Mouse (Mus musculus) spleen, postnatal 14 days (tissue): ENCODE data around the gene Igflr1.
A peak's percentile ranks its signal among the peaks of the same experiment; 100 is the strongest.

Source experiments
- DNase-seq, 2 experiments: peaks; one replicate each; pipeline ENCODE4 v3.0.0; 2021 to 2022; ENCODE audit warnings: low spot score in 2 of 2

Gene Igflr1

DNA sequence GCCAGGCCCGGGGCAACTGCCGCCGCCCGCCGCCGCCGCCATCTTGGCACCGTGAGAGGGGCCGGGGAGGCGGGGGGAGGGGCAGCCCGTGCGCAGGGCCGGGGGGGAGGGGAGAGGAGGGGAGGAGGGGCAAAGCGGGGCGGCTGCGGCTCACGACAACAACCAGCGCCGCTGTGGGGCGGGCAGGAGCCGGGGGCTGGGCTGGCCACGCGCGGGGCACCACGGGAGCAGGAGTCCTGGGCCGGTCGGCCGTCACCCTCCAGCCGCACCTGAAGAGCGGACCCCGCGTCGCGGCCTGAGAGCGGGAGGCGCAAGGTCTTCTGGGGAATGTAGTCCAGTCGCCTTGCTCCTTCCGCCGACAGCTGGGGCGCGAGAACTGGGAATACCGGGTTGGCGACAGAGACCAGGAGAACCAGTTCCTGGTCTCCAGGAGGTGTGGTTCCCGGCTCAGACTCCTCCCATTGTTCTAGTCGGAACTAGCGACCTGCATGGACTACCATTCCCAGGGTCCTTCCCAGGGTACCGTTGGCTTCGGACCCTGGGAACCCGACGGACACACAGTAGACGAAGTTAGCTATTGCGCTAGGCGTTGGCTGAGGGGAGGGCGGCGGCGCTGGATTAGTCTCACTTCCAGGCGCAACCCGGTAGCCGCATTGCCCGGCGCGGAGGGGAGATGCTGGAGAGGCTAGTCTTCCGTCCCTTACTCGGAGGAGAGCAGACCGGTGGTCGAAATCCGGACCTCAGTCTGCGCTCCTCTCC, 23.6 kb downstream of the Igflr1 start, which contains the start of gene Kmt2b:
Kmt2b (minus strand) TSS at position 51 of the 759 bp plus-strand sequence.
- DNase-seq: peak; percentile 90 to 92

DNA sequence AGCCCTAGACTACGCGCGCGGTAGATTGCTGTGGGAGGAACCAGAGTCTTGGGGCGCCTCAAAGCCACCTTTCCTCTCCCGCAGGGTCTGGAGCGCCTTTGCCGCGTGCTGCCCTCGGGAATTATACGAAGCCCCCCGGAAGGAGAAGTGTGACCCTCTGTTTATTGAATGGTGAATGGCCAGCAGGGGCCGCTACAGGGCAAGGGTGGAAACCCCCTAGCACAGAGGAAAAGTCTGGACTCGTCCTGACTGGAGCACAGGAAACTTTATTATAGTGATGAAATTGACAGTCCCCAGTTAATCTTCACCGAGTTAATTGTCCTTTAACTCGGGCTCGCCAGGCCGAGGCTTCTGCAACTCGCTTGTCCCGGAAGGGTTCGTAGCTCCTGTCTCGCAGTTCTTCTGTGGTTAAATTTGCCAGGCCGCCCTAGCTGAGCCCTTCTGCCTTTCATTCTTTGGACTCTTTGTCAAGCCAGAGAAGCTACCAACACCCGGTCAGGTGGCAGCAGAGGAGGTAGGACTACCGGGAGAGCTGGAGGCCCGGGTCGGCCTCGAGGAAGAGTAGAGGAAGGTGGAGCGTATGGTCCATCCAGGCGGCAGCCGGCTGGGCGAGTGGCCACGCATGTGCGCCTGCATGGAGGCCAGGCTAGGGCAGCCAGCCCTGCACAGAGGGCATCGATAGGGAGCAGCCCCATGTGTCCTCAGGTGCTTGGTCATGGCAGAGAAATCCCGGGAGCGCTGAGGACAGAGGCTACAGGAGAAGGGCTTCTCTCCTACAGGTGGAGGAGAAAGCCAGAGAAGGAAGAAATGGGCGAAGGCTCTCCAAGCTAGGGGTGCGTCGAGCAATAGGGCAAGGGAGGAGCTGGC, 24.4 kb downstream of the Igflr1 start:
- DNase-seq: peak; percentile 69 to 79

DNA sequence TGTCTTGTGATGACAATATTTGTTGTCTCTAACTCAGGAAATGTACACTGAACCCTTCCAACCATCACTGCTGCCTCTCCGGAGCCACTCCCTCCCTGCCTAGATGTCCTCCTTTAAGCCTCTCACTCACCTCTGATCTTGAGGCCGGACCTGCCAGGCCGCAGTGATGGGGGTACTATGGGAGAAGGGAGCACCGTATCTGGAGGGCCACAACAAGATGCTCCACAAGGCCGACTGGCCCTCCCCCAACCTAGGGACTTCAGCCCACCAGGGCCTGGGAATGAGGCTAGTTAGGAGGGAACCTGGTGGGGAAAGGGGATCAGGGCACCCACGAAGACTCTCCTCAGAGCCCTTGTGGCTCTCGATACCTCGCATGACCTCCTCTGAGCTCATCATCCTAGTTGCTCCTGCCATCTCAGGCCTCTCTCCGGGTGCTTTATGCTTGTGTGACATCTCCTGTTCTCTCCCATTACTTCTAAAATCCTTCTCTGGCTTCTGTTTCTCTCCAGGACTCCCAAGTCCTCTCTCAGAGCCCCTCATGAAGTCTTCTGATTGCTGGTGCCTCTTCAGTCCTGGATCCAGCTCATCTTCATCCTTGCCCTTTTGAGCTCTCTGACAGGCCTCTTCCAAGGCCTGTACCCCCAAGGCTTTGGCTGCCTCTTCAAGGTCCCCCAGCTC, 25.8 kb downstream of the Igflr1 start:
- no peak for DNase-seq

- DNase-seq: no peak
These were observed 26.4 kb downstream of the Igflr1 start for GRCm38 (mm10) chr7:30591605-30591951.

GRCm38 (mm10) chr7:30592772-30593423, 27.7 kb downstream of the Igflr1 start:
- no peak for DNase-seq

DNA sequence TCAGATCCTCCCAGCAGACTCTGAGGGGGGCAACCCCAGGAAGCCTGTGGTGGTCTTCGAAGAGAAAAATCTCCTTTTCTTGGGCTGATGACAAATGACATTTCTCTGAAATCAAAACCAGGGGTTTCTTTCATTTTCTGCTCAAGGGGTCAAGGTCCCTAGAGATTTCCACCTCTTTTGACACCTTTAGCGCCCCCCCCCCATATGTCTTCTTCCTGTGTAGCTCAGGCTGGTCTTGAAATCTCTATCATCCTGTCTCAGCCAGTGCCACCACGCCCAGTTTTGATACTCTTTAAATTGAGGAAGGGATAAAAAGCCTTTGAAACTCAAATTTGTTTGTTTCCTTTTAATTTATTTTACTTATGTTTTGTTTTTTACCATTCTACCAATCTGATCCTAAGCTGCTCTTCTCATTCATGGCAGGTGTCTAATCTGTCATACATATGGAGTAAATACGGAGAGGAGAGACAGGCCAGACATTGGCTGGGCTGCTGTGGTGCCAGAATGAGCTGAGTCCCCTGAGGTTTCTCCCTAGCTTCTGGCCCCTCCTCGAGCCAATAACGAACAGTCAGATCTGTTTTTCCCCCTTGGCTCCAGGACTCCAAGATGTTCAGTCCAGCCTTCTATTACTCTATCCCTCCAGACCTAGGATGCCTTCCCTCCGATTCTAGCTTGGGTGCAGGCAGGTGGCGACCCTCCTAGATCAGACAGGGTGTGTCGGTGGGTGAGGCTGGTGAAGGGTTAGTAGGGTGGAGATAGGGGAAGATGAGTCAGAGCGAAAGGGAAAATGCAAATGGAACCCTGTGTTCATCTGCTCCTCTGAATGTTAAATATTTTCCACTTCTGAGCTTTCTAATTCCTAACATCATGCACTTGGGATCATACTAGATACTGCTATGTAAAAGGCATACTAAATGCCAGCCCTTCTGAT, 28.6 kb downstream of the Igflr1 start:
- DNase-seq: no peak

DNA sequence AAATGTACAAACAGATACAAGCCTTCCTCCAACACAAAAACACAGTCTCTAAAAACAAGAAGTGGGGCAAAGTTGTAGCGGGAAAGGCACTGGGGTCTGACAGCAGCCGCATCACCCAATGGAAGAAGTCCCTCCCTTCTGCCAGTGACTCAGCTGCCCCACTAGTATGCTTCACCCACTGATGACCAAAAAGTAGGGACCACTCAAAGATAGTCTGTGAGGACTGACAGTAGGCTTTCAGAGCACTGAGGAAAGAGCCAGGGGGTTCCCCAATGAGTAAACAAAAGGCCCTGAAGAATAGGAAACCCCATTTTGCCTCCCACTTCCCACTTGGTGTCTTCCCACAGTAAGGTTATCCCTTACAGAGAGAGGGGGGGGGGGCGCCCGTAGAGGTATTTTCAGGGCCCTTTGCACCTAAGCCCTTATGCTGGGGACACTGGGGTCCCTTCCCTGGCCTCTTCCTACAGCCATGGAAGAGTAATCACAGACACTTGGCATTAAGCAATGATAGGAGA, 29.3 kb downstream of the Igflr1 start:
- DNase-seq: no peak

GRCm38 (mm10) chr7:30596093-30596492, 30.9 kb downstream of the Igflr1 start:
- no peak for DNase-seq

- DNase-seq: no peak
These were observed 31.6 kb downstream of the Igflr1 start for GRCm38 (mm10) chr7:30596811-30597210.

DNA sequence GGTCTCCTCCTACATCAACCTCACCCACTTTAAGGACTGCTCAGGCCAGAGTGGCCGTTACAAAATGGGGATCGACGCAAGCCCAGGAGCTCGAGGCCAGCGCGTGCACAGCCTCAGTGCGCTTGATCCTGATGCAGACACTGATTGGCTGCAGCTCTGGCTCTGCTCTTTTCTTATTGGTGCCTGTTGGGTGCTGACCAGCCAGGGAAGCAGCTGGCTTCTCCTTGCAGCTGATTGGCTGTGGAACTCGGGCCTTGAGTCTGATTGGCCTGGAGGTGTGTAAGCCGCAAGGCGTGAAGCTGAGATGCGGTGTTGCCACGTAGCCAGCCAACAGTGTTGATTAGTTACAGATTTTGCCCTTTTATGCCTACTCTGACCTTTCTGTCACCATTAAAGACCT, 33.6 kb downstream of the Igflr1 start, which contains the start of gene Zbtb32:
Zbtb32 (minus strand) TSS at position 124 of the 400 bp plus-strand sequence.
- DNase-seq: no peak

DNA sequence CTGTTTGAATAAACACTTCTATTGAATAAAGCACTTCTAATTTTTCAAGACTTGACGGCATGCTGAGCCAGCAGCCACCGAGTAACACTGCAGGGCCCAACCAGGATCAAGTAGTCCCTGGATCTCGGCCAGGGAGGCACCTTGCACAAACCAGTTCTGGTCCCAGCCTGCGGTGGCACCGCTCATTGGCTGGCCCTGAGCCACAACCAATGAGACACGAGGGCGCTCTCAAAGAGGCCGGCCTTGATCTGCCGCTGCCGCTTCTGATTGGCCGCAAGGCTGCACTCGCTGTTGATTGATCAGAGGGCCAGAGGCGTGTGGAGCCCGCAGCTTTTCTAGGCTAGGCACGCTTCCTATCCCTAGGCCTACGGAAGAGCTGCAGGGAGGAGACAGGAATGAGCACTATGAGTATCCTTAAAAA, 34.7 kb downstream of the Igflr1 start:
- DNase-seq: peak; percentile 61 to 67

DNA sequence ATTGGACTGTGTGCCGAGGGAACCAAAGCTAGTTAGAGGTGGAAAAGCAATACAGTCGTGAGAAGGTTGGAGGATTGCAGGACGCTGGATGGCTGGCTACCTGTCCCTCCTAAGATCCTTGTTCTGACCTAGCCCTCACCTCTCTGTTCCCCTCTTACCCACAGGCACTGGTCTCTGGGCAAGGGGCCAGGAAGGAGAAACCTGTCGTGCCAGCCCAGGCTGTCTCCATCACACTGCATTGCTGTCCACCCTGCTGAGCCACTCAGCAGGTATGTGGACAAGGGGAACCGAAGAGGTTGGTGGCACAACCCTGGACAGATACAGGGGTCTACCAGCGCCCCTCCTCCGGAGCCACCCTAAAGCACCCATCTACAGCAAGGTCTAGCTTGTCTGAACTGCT, 35.4 kb downstream of the Igflr1 start:
- no peak for DNase-seq

GRCm38 (mm10) chr7:30602583-30602982, 37.4 kb downstream of the Igflr1 start:
- DNase-seq: no peak

DNA sequence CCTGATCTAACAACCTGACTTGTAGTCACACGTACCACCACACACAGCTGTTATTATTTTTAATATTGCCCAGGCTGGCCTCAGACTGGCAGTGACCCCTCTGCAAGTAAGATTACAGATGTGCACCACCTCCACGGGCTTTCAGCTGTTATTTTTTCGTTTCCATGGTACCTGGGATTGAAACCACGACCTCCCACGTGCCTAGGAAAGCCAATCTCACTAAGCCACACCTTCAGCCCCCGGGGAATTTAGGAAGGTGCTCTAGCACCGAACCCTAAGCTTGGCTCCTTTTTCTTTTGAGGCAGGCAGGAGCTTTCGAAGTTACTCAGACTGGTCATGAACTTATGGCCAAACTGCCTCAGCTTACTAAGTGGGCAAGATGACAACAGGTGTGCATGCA, 39.2 kb downstream of the Igflr1 start:
- DNase-seq: no peak

GRCm38 (mm10) chr7:30604944-30605343, 39.7 kb downstream of the Igflr1 start:
- no peak for DNase-seq

GRCm38 (mm10) chr7:30607706-30608309, 42.6 kb downstream of the Igflr1 start:
- DNase-seq: peak; percentile 32 to 65

GRCm38 (mm10) chr7:30608476-30608875, 43.2 kb downstream of the Igflr1 start:
- DNase-seq: no peak

GRCm38 (mm10) chr7:30610043-30610442, 44.8 kb downstream of the Igflr1 start:
- no peak for DNase-seq

- no peak for DNase-seq
These were observed 47.6 kb downstream of the Igflr1 start, which contains the start of gene Upk1a for GRCm38 (mm10) chr7:30612654-30613402. TSS of gene Upk1a (minus strand) at chr7:30612847.
